Mouse (Mus musculus) thymus, adult 18-20 months (tissue): ENCODE results near the gene Rufy1.
"Not testable (repeated sequence)": the region's sequence is repeated elsewhere in the genome, so short reads cannot be mapped to it uniquely, and the experiment has no call there.

Source experiments
- DNase-seq, 2 experiments: peaks; one replicate each; pipeline ENCODE4 v3.0.0; 2022; ENCODE audit warnings: mixed read lengths in 2 of 2

Rufy1 gene

DNA sequence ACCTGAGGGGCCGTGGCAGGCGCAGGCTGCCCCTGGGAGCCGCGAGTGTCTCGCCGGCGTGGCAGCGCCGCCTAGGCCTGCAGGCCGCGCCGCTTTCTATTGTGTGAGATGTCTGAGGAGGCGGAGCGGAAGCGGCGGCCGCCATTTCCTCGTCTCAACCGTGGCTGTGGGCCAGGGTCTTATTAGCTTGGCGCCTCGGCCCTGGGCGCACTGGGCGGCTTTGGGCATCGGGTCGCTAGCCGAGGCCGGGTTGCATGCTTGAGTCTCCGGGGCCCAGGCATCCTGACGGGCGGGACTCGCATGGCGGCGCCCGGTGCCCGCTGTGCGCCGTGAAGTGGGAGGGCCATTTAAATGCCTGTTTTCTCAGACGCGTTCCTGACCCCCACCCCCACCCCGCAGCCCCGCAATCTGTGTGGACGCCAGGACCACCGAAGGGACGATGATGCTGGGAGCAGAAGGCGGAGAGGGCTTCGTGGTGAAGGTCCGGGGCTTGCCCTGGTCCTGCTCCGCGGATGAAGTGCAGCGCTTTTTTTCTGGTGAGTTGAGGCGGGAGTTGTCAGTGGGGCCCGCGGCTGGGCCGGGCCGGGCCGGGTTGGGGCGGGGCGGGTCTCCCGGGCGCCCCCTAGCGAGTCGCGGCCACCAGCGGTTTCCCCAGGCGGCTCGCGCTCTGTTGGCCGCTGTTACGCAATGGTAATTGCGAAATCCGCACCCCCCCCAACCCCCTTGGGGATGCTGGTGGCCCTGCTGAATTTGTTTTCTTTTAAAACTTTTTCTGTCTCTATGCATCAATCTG lies 52.8 kb downstream of the Rufy1 start:
- DNase-seq, result peak; percentile 60 to 67

DNA sequence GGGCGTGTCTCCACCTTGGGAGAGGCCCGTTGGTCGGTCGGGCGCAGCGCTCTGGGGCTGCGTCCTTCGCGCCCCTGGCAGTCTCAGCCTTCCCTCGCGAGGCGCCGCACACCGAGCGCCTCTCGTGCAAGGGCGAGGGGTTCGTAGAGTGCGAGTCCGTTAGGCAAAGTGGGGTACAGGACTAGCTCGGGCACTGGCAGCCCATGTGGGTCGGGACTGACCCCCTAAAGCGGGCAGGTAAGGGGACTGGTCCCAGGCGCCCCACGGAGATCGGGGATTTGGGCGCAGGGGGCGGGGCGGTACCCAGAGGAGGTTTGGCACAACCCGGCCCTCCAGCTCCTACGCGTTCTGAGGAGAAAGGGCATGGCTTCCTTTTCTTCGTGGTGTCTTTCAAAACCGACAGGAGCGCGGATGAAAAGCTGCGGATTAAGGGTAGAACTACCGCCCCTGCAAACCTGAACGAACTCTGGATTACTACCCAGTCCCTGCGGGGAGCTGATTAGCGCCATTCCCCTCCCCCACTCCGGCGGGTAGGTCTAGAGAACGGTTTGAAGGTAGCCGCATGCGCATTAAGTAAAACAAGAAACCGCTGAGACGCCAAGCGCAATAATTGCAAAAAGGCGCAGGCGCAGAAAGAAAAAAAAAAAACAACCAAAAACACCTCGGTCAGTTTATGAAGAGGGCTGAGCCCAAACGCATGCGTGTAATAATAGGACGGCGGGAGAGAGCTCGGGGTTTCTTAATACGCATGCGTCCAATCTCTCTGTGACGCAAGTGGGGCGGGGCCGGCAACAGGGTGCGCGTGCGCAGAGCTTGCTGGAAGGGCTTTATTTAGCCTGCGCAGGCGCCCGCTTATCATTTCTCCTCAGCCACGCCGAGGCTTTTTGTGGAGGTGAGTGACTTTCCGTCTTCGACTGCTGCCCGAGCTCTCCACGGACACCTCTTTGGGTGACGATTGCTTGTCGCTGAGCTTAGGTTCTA lies 53.7 kb downstream of the Rufy1 start, which contains the start of gene Hnrnph1:
TSS of gene Hnrnph1 (plus strand) at position 80 of the 981 bp plus-strand sequence.
- DNase-seq, result peak; percentile 97 to 98

GRCm38 (mm10) chr11:50376156-50376790 lies 54.7 kb downstream of the Rufy1 start:
- peak in 1 of 2 experiments; percentile 20 for DNase-seq

GRCm38 (mm10) chr11:50375421-50375820 lies 55.5 kb downstream of the Rufy1 start:
- no peak for DNase-seq

GRCm38 (mm10) chr11:50374286-50375015 lies 56.5 kb downstream of the Rufy1 start:
- no peak for DNase-seq

DNA sequence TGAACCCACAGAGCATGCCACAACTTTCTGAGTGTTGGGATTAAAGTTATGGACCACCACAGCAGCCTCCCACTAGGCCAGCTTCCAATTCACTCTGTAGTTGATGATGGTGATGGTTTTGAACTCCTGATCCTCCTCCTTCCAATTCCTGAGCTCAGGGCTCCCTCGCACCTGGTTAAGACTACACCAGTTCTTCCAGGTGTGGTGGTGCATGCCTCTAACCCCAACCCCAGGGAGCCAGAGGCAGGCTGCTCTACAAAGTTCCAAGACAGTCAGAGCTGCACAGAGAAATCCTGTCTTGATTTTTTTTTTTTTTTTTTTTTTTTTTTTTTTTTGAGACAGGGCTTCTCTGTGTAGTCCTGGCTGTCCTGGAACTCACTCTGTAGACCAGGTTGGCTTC lies 57.3 kb downstream of the Rufy1 start:
- no peak for DNase-seq

DNA sequence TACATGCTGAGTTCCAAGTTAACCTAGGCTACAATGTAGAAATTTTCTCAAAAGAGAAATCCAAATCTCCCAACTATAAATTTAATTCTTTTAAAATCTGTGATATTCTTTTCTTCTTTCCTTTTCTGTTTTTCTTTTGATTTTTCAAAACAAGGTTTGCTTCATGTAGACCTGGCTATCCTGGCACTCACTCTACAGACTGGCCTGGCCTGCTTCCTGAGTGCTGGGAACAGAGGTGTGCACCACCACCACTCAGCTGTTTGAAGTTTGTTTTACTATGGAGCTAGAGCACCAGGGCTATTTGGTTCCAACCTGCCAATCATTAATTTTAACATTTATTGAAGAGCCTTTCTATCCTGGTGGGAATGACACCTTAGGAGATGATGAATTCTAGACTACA lies 57.8 kb downstream of the Rufy1 start:
- DNase-seq, result no peak

- DNase-seq, result no peak
Measured at GRCm38 (mm10) chr11:50371911-50372310, 59.0 kb downstream of the Rufy1 start.

DNA sequence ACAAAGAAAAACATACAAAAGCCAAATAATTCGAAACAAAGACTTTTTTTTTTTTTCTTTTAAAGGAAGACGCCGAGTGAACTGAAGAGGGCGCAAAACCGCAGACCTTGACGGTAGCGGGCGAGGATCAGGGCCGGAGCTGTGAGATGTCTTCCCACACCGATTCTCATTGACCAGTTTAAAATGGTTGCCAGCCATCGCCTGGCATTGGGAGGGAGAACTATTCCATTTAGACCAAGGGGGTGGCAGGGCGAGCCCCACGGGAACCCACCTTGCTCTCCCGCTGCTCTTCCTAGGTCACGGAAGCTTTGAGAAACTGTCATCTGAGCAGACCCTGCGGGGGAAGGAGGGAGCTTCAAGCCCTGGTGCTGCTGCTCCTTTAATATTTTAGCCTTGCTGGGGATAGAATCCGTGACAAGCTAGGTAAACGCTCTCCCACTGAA lies 59.5 kb downstream of the Rufy1 start:
- DNase-seq, result peak in 1 of 2 experiments; percentile 33

- no peak for DNase-seq
Measured at GRCm38 (mm10) chr11:50370969-50371368, 60.0 kb downstream of the Rufy1 start.

DNA sequence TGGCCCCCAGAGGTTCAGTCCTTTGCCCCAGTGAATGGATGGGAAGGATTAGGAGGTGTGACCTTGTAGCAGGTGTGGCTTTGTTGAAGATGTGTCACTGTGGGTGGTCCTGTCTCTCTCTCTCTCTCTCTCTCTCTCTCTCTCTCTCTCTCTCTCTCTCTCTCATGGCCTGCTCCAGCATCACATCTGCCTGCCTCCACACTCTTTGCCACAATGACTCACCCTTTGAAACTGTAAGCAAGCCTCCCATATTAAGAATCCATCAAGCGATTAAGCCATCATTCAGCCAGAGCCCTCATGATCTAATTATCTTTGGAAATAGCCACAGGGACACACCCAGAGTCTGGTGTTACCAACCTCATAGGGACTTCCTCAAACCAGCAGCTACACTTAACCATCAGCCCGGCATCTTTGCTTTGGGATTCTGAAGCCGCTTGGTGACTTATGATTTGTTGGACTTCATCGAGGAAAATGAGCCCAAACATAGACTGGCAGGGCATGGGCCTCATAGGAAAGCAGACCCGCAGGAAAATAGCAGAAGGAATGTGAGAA lies 61.5 kb downstream of the Rufy1 start:
- DNase-seq, result no peak

- no peak for DNase-seq
Measured at GRCm38 (mm10) chr11:50367531-50367930, 63.4 kb downstream of the Rufy1 start.

GRCm38 (mm10) chr11:50365322-50365721 lies 65.6 kb downstream of the Rufy1 start:
- DNase-seq, result no peak

- DNase-seq, result peak in 1 of 2 experiments; percentile 44
Measured at GRCm38 (mm10) chr11:50364548-50364947, 66.4 kb downstream of the Rufy1 start.

DNA sequence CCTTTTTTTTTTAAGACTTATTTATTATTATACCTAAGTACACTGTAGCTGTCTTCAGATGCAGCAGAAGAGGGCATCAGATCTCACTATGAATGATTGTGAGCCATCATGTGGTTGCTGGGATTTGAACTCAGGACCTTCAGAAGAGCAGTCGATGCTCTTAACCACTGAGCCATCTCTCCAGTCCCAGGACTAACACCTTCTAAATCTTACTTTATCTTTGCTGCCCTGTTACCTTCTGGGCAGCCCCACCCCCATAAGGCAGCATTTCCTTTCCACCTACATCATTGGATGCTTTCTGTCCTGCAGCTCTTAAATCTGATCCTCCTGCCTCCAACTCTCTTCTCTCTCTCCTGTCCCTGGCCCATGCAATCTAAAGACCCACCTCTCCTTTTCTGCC lies 69.6 kb downstream of the Rufy1 start:
- not testable (repeated sequence) for DNase-seq

DNA sequence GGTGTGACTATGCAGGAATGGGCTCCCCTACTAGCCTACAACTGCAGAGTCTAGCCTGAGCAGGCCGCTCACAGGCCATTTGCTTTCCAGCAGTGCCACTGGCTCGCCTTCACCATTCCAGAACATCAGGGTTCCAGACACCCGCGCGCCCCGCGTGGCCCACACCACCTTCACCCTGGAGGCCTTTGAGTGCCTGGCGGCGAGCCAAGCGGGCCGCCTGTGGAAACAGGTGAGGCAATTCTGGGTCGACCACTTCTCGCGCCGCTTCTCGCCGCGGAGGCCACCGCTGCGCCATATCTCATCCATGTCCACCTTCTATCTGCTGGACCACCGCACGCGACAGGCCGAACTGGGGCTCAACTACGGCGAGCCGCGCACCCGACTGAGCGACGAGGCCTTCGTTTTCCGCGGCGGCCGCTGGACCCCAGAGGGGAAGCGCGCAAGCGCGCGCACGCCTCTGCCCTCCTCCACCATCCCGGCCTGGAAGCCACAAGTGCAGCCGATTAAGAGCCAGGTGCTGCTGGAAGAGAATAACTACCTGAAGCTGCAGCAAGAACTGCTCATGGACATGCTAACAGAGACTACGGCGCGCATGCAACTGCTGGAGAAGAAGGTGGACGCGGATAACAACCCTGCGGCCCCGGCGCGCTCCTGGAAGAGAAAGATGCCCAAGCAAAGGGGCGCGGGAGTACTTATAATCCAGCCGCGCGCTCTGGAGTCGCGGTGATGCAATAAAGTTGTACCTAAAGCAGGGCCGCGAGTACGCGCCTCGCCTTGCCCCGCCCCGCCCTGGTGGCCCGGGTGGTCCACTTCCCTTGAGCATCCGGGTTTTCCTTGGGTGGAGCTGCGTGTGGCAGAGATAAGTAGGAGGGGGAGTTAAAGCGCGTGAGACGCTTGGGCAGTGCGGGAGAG lies 71.7 kb downstream of the Rufy1 start:
- DNase-seq, result peak in 1 of 2 experiments; percentile 17

- DNase-seq, result no peak
Measured at GRCm38 (mm10) chr11:50355395-50355794, 75.5 kb downstream of the Rufy1 start.

- no peak for DNase-seq
Measured at GRCm38 (mm10) chr11:50354851-50355250, 76.1 kb downstream of the Rufy1 start.

DNA sequence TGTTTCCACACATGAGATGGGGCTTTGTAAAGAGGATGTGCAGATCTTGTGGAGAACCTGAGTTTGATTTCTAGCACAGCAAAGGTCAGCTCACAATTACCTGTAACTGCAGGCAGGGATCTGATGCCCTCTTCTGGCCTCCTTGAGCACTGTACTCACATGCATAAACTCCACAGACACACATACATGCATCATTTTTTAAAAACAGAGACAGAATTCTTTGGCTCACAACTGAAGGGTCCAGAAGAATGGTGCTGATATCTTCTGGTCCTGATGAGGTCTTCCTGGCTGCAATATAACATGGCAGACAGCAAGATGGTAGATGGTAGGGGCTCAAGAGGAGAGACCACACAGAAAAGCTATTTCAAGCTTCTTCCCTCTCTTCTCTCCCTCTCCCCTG lies 76.8 kb downstream of the Rufy1 start, which contains the start of gene Cby3:
TSS of gene Cby3 (plus strand) at position 301 of the 400 bp plus-strand sequence.
- DNase-seq, result no peak

GRCm38 (mm10) chr11:50352177-50352576 lies 78.7 kb downstream of the Rufy1 start:
- DNase-seq, result no peak
